Mouse (Mus musculus) heart, embryonic 15.5 days (tissue): ENCODE data around the gene Atp8a2. TPM values are rescaled to one million over a fixed set of nuclear protein-coding genes. Genes with fewer than 3 reads are reported as not detected.
A peak's percentile ranks its signal among the peaks of the same experiment; 100 is the strongest.

ENCODE experiments used
- ATAC-seq: fragments of 200-750 bp; cut with Nextera tagmentation; replicated peaks from 2 replicates; pipeline ENCODE4 v1.8.0; 2017; ENCODE audit warnings: low read depth, moderate TSS enrichment; ENCODE audit not compliant: insufficient number of reproducible peaks, insufficient read depth, low FRiP score
- H3K27ac ChIP-seq: fragments of 300-500 bp; sonication (generic); 2 replicates; pipeline ENCODE4 v1.5.1; 2015; ENCODE audit warnings: mild to moderate bottlenecking, inconsistent platforms
- H3K27me3 ChIP-seq: fragments of 300-500 bp; sonication (generic); 2 replicates; pipeline ENCODE4 v1.6.1; 2015; ENCODE audit warnings: inconsistent platforms
- H3K36me3 ChIP-seq: fragments of 300-500 bp; sonication (generic); 2 replicates; pipeline ENCODE4 v1.6.1; 2015; ENCODE audit warnings: mild to moderate bottlenecking, inconsistent platforms
- H3K4me1 ChIP-seq: fragments of 300-500 bp; sonication (generic); replicated peaks from 2 replicates; pipeline ENCODE4 v1.6.1; 2015; ENCODE audit warnings: inconsistent platforms
- H3K4me2 ChIP-seq: fragments of 300-500 bp; sonication (generic); 2 replicates; pipeline ENCODE4 v1.6.1; 2015; ENCODE audit warnings: inconsistent platforms, mild to moderate bottlenecking, moderate library complexity
- H3K4me3 ChIP-seq: fragments of 300-500 bp; sonication (generic); 2 replicates; pipeline ENCODE4 v1.5.1; 2015; ENCODE audit warnings: mild to moderate bottlenecking, inconsistent platforms
- H3K9ac ChIP-seq: fragments of 300-500 bp; sonication (generic); 2 replicates; pipeline ENCODE4 v1.6.1; 2015; ENCODE audit warnings: mild to moderate bottlenecking, inconsistent platforms
- H3K9me3 ChIP-seq: fragments of 300-500 bp; sonication (generic); replicated peaks from 2 replicates; pipeline ENCODE4 v1.6.1; 2016; ENCODE audit warnings: inconsistent platforms
- WGBS: fragments of 180-500 bp; shearing (Covaris S2); methylation state at CpG from one replicate; pipeline ENCODE4 v1.1.7; 2015; ENCODE audit warnings: mixed read lengths; 5-methylcytosine and 5-hydroxymethylcytosine counted together
- polyA plus RNA-seq: library from polyadenylated mRNA; unstranded; fragments of >200 nt; fragmentation: Nextera tagmentation; extraction: Ambion mirVana; gene quantifications from 2 replicates; pipeline ENCODE4 v1.2.1, GENCODE M21; 2015

Gene Atp8a2
- polyA plus RNA-seq, 1 experiment from 2014 or later = 6.1 TPM

GRCm38 (mm10) chr14:60188201-60188825 is 8.7 kb downstream of the Atp8a2 start:
- no peak for ATAC-seq

GRCm38 (mm10) chr14:60181306-60181705 is 15.7 kb downstream of the Atp8a2 start:
- peaks cover 29% of the 10 kb centered on the region for H3K4me1 ChIP-seq
- 91% methylated on average over 2 of the region's 2 CpGs for WGBS
- no peak for ATAC-seq

More at GRCm38 (mm10) chr14:60188201-60188825, 8.7 kb downstream of the Atp8a2 start:
- no peak overlapping the region for H3K9ac ChIP-seq
- no peak overlapping the region for H3K4me3 ChIP-seq
- no peak overlapping the region for H3K4me2 ChIP-seq
- no peaks in the 10 kb centered on the region for H3K27me3 ChIP-seq
- no peaks in the 10 kb centered on the region for H3K36me3 ChIP-seq
- H3K4me1 ChIP-seq = peaks cover 37% of the 10 kb centered on the region
- WGBS = 76% methylated on average over 5 of the region's 5 CpGs
- H3K27ac ChIP-seq = peak overlapping the region; percentile 34; the same call in 1 of the 2 replicates
- no peaks in the 10 kb centered on the region for H3K9me3 ChIP-seq

GRCm38 (mm10) chr14:60178571-60178955 is 18.4 kb downstream of the Atp8a2 start:
- no peak for ATAC-seq
- H3K9ac ChIP-seq = no peak overlapping the region
- no peaks in the 10 kb centered on the region for H3K36me3 ChIP-seq

More at GRCm38 (mm10) chr14:60181306-60181705, 15.7 kb downstream of the Atp8a2 start:
- Histone ChIP-seq H3K27me3 (no peaks in the 10 kb centered on the region; the same call in 1 of the 2 replicates), H3K9ac (no peak overlapping the region), H3K4me3 (no peak overlapping the region), H3K9me3 (no peaks in the 10 kb centered on the region), H3K4me2 (no peak overlapping the region), H3K36me3 (no peaks in the 10 kb centered on the region), H3K27ac (no peak overlapping the region)

GRCm38 (mm10) chr14:60177614-60178570 is 19.1 kb downstream of the Atp8a2 start:
- no peak for ATAC-seq
- 18% methylated on average over 30 of the region's 37 CpGs for WGBS
- peak overlapping the region; percentile 90 for H3K4me2 ChIP-seq
- peaks cover 4% of the 10 kb centered on the region; the same call in 1 of the 2 replicates for H3K27me3 ChIP-seq
- peak overlapping the region; percentile 83 for H3K4me3 ChIP-seq
- peak overlapping the region; percentile 81 for H3K9ac ChIP-seq
- peak overlapping the region; percentile 88 for H3K27ac ChIP-seq
- H3K9me3 ChIP-seq = no peaks in the 10 kb centered on the region
- H3K4me1 ChIP-seq = peaks cover 26% of the 10 kb centered on the region
- no peaks in the 10 kb centered on the region for H3K36me3 ChIP-seq

More at GRCm38 (mm10) chr14:60178571-60178955, 18.4 kb downstream of the Atp8a2 start:
- Histone ChIP-seq H3K4me2 (peak overlapping the region; percentile 90), H3K27ac (no peak overlapping the region), H3K9me3 (no peaks in the 10 kb centered on the region), H3K27me3 (peaks cover 4% of the 10 kb centered on the region; the same call in 1 of the 2 replicates), H3K4me3 (peak overlapping the region; percentile 83), H3K4me1 (peaks cover 25% of the 10 kb centered on the region)
- WGBS = 27% methylated on average over 2 of the region's 2 CpGs

GRCm38 (mm10) chr14:60176891-60177613 is 19.9 kb downstream of the Atp8a2 start:
- peak overlapping the region; percentile 90 for H3K4me2 ChIP-seq
- peak overlapping the region; percentile 88 for H3K27ac ChIP-seq
- WGBS = 1% methylated on average over 61 of the region's 84 CpGs
- H3K9me3 ChIP-seq = no peaks in the 10 kb centered on the region
- peak; percentile 79 for ATAC-seq
- H3K36me3 ChIP-seq = no peaks in the 10 kb centered on the region
- peaks cover 4% of the 10 kb centered on the region; the same call in 1 of the 2 replicates for H3K27me3 ChIP-seq
- H3K9ac ChIP-seq = peak overlapping the region; percentile 81
- H3K4me1 ChIP-seq = peaks cover 32% of the 10 kb centered on the region
- peak overlapping the region; percentile 83 for H3K4me3 ChIP-seq

- Histone ChIP-seq H3K36me3 (no peaks in the 10 kb centered on the region), H3K27me3 (peaks cover 4% of the 10 kb centered on the region; the same call in 1 of the 2 replicates), H3K27ac (peak overlapping the region; percentile 88), H3K4me2 (peak overlapping the region; percentile 90), H3K9me3 (no peaks in the 10 kb centered on the region), H3K4me3 (peak overlapping the region; percentile 83), H3K4me1 (peaks cover 38% of the 10 kb centered on the region), H3K9ac (peak overlapping the region; percentile 81)
- WGBS = 24% methylated on average over 9 of the region's 9 CpGs
- no peak for ATAC-seq
Measured at GRCm38 (mm10) chr14:60176469-60176890, 20.5 kb downstream of the Atp8a2 start.

- 35% methylated on average over 12 of the region's 12 CpGs for WGBS
- H3K27ac ChIP-seq = peak overlapping the region; percentile 79
- peaks cover 4% of the 10 kb centered on the region; the same call in 1 of the 2 replicates for H3K27me3 ChIP-seq
- peaks cover 25% of the 10 kb centered on the region for H3K4me1 ChIP-seq
- ATAC-seq = peak; percentile 44; the same call in 1 of the 2 replicates
- no peak overlapping the region for H3K9ac ChIP-seq
- no peaks in the 10 kb centered on the region for H3K36me3 ChIP-seq
- peak overlapping the region; percentile 38 for H3K4me2 ChIP-seq
- no peak overlapping the region for H3K4me3 ChIP-seq
- no peaks in the 10 kb centered on the region for H3K9me3 ChIP-seq
Measured at GRCm38 (mm10) chr14:60172286-60173055, 24.5 kb downstream of the Atp8a2 start.

- 75% methylated on average over 16 of the region's 16 CpGs for WGBS
- no peak overlapping the region for H3K4me3 ChIP-seq
- no peaks in the 10 kb centered on the region for H3K36me3 ChIP-seq
- ATAC-seq = no peak
- H3K4me1 ChIP-seq = peaks cover 19% of the 10 kb centered on the region
- H3K27me3 ChIP-seq = peaks cover 4% of the 10 kb centered on the region; the same call in 1 of the 2 replicates
- H3K9ac ChIP-seq = no peak overlapping the region
- 0 out of 2 replicates have a peak overlapping the region, but pooled peaks have one; percentile 79 for H3K27ac ChIP-seq
- H3K9me3 ChIP-seq = no peaks in the 10 kb centered on the region
- H3K4me2 ChIP-seq = no peak overlapping the region
Measured at GRCm38 (mm10) chr14:60170845-60171610, 26.0 kb downstream of the Atp8a2 start.

GRCm38 (mm10) chr14:60163367-60163766 is 33.6 kb downstream of the Atp8a2 start:
- no peak overlapping the region for H3K9ac ChIP-seq
- H3K27ac ChIP-seq = no peak overlapping the region
- no peaks in the 10 kb centered on the region for H3K4me1 ChIP-seq
- H3K36me3 ChIP-seq = no peaks in the 10 kb centered on the region
- no peaks in the 10 kb centered on the region for H3K27me3 ChIP-seq
- no peak for ATAC-seq
- no peaks in the 10 kb centered on the region for H3K9me3 ChIP-seq
- no peak overlapping the region for H3K4me3 ChIP-seq
- no peak overlapping the region for H3K4me2 ChIP-seq
- WGBS = 89% methylated on average over 3 of the region's 3 CpGs

- H3K4me1 ChIP-seq = no peaks in the 10 kb centered on the region
- H3K27ac ChIP-seq = no peak overlapping the region
- H3K4me3 ChIP-seq = no peak overlapping the region
- H3K9ac ChIP-seq = no peak overlapping the region
- 82% methylated on average over 11 of the region's 11 CpGs for WGBS
- no peak overlapping the region for H3K4me2 ChIP-seq
- ATAC-seq = no peak
- H3K9me3 ChIP-seq = no peaks in the 10 kb centered on the region
- H3K36me3 ChIP-seq = no peaks in the 10 kb centered on the region
- no peaks in the 10 kb centered on the region for H3K27me3 ChIP-seq
Measured at GRCm38 (mm10) chr14:60152373-60152772, 44.6 kb downstream of the Atp8a2 start.
